Mouse (Mus musculus): ENCODE results near the gene Ube2e2.
"Not testable (repeated sequence)": the region's sequence is repeated elsewhere in the genome, so short reads cannot be mapped to it uniquely, and the experiment has no call there.

The Ube2e2 gene

DNA sequence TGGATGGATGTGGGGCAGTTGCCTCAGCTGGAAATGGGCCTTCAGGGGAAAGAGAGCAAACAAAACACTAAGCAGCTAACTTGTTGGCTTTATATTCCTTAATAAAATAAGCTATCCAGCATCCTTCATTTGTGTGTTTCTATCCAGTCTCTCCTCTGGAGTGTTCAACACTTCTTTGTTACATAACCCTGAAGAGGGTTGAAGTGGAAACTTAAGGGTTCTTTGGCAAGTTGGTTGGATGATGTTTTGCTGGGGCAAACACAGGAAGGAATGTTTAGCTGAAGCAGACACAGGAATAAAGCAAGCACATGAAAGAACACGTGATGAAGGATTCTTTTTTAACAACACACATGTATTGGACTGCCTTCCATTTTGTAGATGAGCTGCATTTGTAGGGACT, 256.3 kb downstream of the Ube2e2 start:
- DNase-seq (ENCODE audit: low spot score in 2 of 2): no peak

DNA sequence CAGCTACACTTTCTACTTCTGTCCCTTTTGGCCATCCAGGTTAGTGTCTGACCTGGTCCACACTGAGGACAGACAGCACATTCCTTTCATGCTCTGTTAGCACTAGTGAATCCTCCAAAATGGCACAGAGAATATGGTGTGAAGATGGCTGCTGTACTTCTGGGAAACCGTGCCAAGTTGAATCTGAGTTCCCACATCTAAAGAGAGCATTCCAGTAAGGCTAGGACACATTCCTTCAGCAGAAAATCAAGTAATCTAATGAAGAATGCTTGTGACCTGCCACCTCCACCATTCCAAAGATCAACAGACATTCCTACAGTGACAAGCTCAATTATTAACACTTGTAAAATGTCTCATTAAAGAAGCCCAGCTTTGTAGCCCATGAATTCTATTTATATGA, 265.9 kb downstream of the Ube2e2 start:
- no peak for DNase-seq (ENCODE audit: low spot score in 2 of 2)

- DNase-seq (ENCODE audit: low spot score in 2 of 2): no peak
Measured at GRCm38 (mm10) chr14:18618603-18619002, 275.5 kb downstream of the Ube2e2 start.

- no peak for DNase-seq (ENCODE audit: low spot score in 2 of 2)
Measured at GRCm38 (mm10) chr14:18601927-18602326, 292.1 kb downstream of the Ube2e2 start.

DNA sequence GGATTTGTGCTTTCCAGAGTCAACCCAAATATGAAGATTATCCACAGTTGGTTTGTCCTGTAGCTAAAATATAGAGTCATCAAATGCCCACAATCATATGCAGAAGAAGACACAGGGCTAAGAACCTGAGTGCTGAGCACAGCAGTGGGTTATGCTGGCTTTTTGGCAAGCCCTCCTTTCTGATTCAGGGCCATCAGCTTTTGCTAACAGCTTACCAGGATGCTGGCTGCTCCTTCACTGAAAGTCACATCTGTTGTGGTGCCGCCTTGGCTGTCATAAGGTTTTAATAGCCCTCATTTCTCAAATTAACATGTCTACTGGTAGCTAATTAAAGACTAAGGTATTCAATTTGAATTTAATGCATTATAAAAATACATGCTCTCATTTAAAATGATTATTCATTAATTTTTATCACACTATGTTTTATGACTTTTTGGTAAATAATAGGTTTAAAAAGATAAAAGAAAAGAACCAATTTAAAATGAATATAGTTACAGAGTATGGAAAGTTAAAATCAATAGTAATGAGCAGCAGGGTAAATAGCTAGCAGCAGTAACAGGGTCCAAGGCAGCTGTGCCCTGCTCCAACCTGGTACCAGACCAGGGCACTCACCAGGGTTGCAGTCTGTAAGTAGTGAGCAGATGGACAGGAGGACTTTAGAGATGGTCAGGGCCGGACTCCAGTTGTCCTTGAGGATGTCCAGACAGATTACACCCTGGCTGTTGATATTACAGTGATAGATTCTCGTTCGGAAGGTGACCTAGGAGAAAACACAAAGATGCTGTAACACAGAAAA, 307.6 kb downstream of the Ube2e2 start:
- DNase-seq (ENCODE audit: low spot score in 2 of 2): no peak

- no peak for DNase-seq (ENCODE audit: low spot score in 2 of 2)
Measured at GRCm38 (mm10) chr14:18581735-18582134, 312.3 kb downstream of the Ube2e2 start.

DNA sequence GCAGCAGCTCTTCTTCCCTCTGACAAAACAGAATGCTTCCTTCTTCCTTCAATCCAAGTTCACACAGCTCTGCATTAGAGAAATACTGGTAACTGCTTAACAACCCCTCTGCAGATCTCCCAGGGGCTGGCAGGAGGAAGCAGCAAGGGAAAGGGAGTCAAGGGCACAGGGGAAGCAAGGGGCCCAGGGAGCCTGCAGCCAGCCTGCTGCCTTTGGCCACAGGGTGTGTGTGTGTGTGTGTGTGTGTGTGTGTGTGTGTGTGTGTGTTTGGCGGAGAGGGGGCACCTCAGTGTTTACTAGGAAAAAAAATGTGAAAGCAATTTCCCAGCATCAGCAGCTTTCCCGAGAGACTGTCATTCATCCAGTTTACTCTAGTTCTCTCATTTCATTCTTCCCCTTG, 319.3 kb downstream of the Ube2e2 start:
- no peak for DNase-seq (ENCODE audit: low spot score in 2 of 2)

DNA sequence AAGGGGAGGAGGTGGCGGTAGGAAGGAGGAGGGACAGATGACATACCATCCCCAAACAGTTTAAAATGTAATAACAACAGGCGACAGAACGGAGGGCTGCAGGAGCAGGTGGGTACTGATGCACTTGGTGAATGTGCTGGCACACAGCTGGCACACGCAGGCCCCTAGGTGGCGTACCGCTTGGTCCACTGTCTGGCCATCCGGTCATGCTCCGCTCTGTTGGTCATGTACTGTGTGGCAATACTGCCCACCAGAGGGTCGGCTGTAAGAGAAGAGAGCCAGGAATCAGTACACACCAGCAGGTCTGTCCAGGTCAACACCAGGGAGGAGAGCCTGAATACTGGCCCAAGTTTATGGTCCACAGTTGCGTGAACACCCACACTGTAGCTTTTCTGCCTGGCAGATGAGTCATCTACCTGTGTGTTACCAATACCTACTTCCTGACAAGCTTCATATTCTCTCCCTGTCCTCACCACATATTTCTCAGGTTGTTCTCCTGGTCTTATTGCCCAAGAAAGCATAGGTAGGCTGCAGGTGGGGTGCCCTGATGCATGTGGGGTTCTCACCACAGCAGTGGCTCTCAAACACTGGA, 319.8 kb downstream of the Ube2e2 start:
- no peak for DNase-seq (ENCODE audit: low spot score in 2 of 2)

- no peak for DNase-seq (ENCODE audit: low spot score in 2 of 2)
Measured at GRCm38 (mm10) chr14:18573286-18573956, 320.6 kb downstream of the Ube2e2 start.

DNA sequence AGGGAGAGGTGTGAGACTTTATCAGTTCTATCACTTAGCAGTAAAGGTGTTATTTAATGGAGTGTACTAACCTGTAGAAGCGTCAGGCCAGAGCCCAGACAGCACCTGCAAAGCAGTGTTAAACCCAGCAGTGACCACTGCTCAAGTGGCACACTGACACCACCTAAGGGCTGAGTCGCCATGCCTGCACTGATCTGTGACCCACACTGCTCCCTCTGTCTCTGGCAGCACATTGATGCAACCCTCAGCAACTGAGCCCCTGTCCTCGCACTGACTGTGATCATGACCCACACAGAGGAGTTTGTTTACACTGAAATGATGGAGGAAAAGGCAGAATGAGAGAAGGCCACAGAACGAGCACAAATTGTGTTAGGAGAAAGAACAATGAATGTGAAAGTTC, 321.2 kb downstream of the Ube2e2 start:
- no peak for DNase-seq (ENCODE audit: low spot score in 2 of 2)

- no peak for DNase-seq (ENCODE audit: low spot score in 2 of 2)
Measured at GRCm38 (mm10) chr14:18569615-18570014, 324.5 kb downstream of the Ube2e2 start.

DNA sequence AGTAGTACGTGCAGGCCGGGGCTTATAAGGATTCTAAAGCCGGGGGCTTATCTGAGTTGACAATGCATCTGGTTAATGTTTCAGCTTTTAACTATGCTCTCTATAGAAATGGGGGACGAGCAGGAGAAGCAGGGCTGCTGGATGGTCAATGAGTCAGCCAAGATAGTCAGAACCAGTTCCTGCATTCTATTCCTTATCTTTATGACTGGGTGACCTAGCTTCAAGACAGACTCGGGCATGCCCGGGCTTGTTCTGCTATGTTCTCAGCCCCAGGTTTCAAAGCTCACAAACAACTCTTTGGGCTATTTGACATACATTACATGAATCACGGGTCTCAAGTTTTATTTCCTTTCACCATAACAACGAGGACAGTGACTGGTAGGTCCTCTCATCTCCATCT, 329.1 kb downstream of the Ube2e2 start:
- not testable (repeated sequence) for DNase-seq (ENCODE audit: low spot score in 2 of 2)

GRCm38 (mm10) chr14:18555287-18555686, 338.8 kb downstream of the Ube2e2 start:
- no peak for DNase-seq (ENCODE audit: low spot score in 2 of 2)

- no peak for DNase-seq (ENCODE audit: low spot score in 2 of 2)
Measured at GRCm38 (mm10) chr14:18554627-18554988, 339.5 kb downstream of the Ube2e2 start.

DNA sequence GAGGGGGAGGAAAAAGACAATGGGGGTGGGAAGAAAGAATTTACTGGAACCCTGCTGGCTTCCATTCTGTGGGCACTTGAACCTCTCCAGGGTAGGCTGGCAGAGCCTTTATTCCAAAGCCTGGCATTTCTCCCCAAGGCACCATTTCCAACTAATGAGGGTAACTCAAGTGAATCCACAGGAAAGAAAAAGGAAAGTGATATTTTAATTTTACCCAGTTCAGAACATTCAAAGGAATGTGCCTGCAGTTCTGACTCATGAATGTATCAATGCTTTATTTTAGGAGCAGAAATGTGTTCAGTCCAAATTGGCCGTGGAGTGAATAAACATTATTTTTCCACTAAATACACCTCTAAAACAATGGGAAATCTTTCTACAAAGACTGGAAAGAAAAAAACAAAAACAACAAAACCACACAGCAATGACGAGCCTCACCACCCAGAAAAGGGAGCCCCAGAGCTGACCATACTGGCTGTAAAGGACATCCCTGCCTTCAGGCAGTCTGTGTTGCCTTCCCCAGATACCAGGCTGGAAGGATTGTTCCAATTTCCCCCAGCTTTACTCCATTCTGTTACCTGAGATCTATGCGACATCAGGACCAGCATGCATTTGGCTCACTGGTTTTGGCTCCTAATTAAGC, 340.0 kb downstream of the Ube2e2 start:
- DNase-seq (ENCODE audit: low spot score in 2 of 2): no peak

DNA sequence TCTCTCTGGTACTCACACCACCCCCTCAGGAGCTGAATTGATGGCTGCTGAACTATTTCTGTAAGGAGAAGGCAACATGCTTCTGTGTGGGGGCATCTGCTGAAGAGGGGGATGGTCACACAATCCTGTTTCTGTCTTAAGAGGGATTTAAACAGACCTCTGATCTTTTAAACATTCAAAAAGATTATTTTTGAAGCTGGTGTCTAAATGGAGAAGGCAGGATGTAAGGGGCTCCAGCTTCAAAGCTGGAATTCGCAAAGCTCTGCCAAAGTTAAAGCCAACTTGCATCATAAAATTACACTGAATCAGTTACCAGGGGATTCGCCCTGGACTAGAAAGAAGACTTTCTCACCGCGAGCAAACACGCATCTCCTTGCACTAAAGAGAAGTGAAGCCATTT, 346.5 kb downstream of the Ube2e2 start:
- DNase-seq (ENCODE audit: low spot score in 2 of 2): peak; percentile 31 to 39

GRCm38 (mm10) chr14:18539092-18539491, 355.0 kb downstream of the Ube2e2 start:
- not testable (repeated sequence) for DNase-seq (ENCODE audit: low spot score in 2 of 2)

- DNase-seq (ENCODE audit: low spot score in 2 of 2): no peak
Measured at GRCm38 (mm10) chr14:18530899-18531298, 363.2 kb downstream of the Ube2e2 start.

GRCm38 (mm10) chr14:18530496-18530895, 363.6 kb downstream of the Ube2e2 start:
- no peak for DNase-seq (ENCODE audit: low spot score in 2 of 2)
